Mouse (Mus musculus) R1 (cell line): Measurements from ENCODE around the gene Elobl.

Experiments
- DNase-seq: peaks from one replicate; pipeline ENCODE4 v3.0.0-alpha.2; 2018; ENCODE audit warnings: low read depth, low spot score

Gene Elobl

DNA sequence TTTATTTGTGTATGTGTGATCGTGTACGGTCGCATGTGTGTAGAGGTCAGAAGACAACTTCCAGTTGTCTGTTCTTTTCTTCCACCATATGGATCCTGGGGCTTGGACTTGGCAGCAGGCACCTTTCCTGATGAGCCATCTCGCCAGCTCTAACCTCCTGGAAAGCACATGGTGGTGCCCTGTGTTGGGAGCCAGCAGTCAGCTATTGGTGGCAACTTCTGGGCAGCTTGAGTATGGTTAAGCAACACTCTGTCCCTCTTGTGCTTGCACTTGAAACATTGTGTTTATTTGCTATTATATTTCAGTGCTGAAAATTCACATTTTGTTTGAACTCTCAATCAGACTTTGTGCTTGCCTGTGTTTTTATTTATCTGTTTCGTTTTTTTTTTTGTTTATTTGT is 22.2 kb upstream of the Elobl start:
- DNase-seq = no peak

DNA sequence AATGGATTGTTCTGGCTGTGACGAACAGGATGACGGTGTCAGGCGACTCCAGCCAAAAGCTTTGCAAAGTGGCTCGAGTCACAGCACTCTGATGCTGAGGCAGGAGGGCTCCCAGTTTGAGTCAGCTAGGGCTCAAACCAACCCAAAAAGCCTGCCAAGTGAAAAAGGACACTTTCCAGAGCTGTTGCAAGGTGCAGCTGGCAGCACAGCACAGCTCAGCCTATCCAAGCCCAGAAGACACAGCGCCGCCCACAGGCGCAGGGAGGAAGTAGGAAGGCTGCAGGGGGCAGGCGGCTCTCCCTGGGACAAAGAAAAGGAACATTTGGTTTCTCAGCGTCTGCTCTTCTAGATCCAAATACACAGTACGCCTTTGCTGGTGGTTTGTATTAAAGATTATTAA is 19.9 kb upstream of the Elobl start:
- DNase-seq = peak; percentile 54

- no peak for DNase-seq
Observed at GRCm38 (mm10) chr11:88981337-88981736, 14.6 kb upstream of the Elobl start.

- DNase-seq = no peak
Observed at GRCm38 (mm10) chr11:88977188-88977587, 10.5 kb upstream of the Elobl start.

DNA sequence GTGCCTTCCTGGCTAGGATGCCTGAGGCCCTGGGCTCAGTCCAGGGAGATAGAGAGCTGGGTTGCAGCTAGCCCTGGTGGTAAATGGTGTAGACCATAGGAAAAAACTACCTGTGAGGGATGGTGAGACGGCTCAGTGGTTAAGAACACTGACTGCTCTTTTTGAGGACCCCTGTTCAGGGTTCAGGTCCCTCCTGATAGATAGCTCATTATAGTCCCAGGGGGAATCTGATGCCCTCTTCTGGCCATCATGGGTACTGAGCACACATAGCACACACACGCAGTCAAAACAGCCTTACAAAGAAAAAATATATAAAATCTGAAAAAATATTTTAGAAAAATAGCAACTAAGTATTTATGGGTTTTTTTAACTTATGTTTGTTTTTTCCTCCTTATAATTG is 9.6 kb upstream of the Elobl start:
- DNase-seq = peak; percentile 67

DNA sequence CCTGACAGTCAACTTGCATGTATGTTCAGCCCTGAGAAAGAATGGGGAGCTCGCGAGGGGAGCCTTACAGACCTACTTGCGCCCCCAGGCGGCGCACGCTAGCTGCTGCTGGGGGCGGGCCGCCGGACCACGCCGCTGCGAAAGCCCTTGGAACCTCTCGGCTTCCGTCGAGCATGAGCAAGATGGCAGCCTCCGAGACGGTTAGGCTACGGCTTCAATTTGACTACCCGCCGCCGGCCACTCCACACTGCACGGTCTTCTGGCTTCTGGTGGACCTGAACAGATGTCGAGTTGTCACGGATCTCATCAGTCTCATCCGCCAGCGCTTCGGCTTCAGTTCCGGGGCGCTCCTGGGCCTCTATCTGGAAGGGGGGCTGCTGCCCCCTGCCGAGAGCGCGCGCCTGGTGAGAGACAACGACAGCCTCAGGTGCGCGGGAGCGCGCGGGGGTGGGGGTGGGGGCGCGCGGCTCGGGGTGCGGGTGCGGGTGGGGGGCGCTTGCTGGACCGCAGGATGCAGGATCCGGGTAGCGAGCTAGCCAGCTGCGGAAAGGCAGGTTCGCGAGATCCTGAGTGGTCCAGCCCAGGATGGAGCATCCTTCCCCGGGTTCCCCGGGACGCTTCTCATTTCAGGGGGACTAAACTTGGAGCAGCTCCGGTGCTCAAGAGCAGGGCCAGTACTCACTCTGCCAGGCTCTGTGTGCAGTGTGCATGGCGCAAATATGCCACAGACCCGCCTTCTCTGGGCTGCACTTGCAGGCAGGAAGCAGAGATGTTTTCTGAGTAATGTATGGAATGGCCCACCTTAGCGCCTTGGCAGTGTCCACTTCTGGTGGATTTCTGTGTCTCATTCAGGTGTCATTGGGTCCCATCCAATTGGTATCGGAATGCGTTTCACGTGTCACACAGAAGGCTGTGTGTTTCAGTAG is 7.3 kb upstream of the Elobl start:
- peak; percentile 95 for DNase-seq

- no peak for DNase-seq
Observed at GRCm38 (mm10) chr11:88970202-88970732, 3.5 kb upstream of the Elobl start, which contains the start of gene Coil. TSS of gene Coil (plus strand) at chr11:88970252.

DNA sequence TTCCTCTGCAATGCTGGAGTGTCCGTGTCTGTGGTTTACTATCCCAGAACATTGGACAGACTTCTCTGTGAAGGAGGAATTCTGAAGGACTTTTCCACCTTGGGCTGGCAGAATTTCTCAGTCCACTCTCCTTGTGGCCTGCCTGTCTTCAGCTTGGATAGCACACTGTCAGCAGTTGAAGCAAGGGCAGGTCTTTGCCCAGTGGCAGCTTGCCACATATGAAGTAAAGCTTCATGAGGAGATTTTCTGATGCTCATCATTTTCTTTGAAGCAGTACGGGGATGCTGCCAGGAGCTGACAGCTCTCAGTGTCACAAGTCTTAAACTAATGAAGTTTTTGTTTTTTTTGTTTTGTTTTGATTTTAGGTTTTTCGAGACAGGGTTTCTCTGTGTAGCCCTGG is 7.9 kb downstream of the Elobl start:
- DNase-seq = no peak

DNA sequence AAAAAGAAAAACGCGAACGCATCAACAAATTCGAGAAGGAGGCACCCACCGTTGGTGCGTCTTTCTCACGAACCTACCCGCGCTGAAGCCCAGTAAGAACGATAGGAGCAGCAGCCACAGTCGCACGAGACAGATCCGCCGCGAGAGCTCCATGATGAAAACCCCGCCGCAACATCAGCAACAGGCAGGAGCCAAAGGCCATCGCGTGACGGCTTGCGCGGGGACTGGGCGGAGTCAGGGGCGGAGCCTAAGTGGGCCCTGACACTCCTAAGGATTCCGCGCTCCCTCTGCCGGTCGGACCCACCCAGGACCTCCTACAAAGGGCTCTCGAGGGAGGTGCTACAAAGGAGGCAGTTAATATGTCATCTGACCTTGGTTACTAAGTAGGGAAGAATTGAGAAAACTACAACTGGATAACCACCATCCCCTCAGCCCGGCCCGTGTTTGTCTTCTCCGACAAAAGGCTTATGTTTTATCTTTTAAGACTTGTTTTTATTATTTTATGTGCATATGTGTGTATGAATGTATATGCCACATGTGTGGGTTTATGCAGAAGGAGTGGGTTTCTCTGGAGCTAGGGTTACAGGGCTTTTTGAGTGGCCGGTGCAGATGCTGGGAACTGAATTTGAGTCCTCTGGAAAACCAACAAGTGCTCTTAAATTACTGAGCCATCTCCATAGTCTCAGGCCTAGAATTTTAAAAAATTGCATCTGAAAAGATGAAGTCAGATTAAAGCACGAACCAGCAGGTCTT is 11.3 kb downstream of the Elobl start, which contains the start of gene Scpep1:
Gene Scpep1 (minus strand): TSS at position 249 of the 753 bp plus-strand sequence.
- DNase-seq = peak; percentile 96

- peak; percentile 79 for DNase-seq
Observed at GRCm38 (mm10) chr11:88954803-88955202, 11.9 kb downstream of the Elobl start.

GRCm38 (mm10) chr11:88953582-88953981 is 13.1 kb downstream of the Elobl start:
- DNase-seq = no peak

DNA sequence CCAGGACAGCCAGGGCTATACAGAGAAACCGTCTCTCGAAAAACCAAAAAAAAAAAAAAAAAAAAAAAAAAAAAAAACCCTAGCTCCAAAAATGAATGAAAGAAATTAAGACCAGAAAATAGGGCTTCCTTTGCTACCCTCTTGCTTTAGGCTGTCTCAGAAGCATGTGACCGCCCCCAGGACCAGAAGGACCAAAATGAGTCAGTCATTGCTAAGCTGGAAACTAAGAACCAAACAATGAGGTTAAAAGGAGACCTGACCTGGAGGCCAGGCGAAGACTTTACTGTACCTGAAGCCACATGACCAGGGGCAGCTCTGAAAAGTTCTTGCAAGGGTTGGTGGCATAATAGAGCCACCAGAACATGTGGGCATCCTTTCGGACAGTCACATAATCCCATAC is 14.6 kb downstream of the Elobl start:
- DNase-seq = no peak

DNA sequence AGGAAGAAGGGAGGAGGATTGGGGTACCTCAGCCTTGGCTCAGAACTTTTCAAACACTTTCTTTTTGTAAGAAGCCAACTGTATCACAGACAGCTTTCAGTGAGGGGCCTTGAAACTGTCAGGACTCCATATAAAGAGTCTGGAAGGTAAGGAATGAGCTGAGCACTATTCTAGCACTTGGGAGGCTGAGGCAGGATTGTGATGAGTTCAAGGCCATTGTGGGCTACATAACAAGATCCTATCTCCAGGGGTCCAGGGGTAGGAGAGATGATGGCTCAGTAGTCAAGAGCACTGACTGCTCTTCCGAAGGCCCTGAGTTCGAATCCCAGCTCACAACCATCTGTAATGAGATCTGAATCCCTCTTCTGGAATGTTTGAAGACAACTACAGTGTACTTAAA is 15.2 kb downstream of the Elobl start:
- DNase-seq = peak; percentile 70

GRCm38 (mm10) chr11:88950640-88951250 is 16.0 kb downstream of the Elobl start:
- DNase-seq = peak; percentile 89

DNA sequence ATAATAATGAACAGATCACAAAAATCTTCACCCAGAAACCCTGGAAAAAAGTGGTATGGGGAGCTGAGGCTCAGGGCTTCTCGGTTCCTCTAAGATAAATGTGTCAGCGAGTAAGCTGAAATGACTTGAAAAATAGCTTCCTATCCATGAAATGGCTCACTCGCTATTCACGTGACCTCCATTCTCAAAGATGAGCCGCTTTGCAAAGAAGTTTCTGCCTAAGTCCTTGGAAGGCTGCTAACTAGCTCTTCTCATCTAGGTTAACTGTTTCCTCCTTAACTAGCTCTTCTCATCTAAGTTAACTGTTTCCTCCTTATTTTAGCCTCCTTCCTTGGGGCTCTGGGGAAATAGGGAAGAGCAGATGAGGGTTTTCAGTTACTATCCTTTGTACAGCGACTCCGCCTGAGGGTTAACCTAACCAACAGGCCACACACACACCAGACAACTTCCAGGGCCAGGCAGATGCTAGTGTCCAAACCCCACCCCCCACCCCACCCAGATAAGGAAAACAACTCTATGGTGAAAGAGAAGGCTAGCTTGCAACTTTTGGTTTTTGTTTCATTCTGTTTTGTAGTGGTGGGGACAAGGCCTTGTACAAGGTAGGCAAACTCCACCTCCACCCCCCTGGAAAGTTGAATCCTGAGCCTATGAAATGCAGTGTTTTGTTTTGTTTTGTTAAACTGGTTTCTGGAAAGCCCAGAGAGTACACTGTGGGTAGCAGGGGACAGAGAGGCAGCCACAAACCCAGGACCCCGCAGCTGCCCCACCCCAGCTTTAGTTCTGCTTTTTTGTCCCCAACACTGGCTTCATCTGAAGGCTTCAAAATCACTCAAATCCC is 16.7 kb downstream of the Elobl start:
- peak; percentile 86 for DNase-seq

DNA sequence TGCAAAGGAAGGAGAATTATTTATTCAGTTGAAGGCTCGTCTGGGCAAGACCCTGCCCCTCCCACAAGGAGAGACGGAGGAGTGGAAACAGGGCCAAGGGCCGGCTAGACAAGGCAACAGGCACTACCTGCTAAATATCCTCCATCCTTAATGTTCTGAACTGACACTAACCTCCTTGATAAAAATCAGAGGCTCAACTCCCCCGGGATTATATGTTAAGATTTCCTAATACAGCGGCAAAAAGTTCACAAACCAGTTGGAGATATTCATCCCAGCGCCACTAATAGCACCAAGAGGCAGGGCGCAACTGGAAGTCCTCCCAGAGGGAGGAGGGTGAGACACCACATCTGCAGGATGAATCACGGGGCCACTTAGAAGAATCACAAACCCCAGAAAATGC is 17.8 kb downstream of the Elobl start:
- peak; percentile 60 for DNase-seq

DNA sequence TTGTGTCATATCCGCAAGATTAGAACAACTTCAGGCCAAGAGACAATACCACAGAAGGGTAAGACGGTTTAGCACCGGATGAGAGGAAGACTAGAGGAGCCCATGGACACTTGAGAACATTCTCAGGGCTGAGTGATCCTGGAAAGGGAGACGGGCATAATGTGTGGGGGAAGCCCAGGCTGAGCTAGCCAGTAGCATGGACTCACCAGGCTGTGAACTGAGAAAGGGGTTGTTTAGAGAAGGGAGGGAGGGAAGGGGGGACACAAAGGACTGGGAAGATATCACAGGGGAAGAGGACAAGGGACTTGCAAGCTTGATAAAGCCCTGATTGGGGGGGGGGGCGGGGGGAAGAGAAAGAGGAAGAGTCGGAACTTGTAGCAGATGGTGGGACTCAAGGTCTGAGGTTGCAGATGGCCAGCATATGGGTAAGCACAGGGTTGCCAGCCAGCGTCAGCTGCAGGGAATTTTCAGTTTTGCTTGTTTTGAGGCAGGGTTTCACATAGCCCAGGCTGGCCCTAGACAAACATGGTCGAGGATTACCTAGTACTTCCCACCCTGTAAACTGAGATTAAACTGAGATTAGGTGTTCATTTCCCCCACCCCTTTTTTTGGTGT is 20.7 kb downstream of the Elobl start:
- no peak for DNase-seq

DNA sequence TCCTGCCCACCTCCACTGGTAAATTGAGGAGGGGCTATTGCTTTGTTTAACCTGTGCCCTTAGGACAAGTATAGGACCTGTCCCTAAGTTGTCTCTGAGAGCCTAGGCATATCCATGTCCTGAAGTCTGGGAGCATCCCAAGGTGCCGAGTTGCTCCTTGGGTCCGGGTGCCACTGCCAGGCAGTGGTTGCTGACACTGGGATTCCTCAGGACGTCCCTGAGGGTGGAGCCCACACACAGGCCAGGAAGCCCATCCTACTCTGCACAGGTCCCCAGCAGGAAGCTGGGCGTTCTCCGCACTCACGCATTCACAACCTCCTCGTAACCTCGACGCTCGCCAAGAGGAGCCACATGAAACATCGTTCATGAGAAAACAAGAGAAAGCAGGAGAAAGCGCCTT is 25.2 kb downstream of the Elobl start:
- DNase-seq = peak; percentile 84

GRCm38 (mm10) chr11:88939634-88940033 is 27.1 kb downstream of the Elobl start:
- DNase-seq = no peak

DNA sequence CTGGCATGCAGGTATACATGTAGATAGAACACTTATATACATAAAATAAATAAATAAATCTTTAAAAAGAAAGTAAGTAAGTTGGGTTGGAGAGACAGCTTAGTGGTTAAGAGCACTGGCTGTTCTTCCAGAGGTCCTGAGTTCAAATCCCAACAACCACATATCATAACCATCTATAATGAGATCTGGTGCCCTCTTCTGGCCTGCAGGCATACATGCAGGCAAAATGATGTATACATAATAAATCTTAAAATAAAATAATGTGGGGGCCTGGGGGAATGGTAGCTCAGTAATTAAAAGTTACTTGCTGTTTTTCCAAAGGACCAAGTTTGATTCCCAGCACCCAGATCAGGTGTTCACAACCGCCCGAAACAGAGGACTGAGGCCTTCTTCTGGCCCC is 28.0 kb downstream of the Elobl start:
- no peak for DNase-seq

DNA sequence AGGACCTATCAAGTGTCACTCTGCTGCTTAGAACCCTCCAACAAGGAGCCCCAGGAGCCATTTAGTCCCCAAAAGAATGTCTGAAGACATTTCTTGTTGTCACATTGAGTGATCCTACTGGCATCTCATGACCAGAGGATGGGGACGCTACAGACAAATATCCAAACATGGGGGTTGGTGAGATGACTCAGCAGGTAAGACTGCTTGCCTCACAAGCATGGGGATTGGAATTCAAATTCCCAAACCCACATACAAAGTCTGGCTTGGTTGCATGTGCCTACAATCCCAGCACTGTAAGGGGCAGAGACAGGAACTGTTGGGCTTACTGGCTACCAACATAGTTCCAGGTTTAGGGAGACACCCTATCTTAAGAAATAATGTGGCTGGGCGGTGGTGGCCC is 28.8 kb downstream of the Elobl start:
- DNase-seq = peak; percentile 60
